Mouse (Mus musculus): ENCODE data around the gene Tmem106a. TPM values are rescaled to one million over a fixed set of nuclear protein-coding genes. Genes with fewer than 3 reads are reported as not detected.
A peak's percentile ranks its signal among the peaks of the same experiment; 100 is the strongest.

Gene Tmem106a
- 1.6 and 2.0 TPM in 2 replicates for polyA plus RNA-seq (2012; rRNA removed)

DNA sequence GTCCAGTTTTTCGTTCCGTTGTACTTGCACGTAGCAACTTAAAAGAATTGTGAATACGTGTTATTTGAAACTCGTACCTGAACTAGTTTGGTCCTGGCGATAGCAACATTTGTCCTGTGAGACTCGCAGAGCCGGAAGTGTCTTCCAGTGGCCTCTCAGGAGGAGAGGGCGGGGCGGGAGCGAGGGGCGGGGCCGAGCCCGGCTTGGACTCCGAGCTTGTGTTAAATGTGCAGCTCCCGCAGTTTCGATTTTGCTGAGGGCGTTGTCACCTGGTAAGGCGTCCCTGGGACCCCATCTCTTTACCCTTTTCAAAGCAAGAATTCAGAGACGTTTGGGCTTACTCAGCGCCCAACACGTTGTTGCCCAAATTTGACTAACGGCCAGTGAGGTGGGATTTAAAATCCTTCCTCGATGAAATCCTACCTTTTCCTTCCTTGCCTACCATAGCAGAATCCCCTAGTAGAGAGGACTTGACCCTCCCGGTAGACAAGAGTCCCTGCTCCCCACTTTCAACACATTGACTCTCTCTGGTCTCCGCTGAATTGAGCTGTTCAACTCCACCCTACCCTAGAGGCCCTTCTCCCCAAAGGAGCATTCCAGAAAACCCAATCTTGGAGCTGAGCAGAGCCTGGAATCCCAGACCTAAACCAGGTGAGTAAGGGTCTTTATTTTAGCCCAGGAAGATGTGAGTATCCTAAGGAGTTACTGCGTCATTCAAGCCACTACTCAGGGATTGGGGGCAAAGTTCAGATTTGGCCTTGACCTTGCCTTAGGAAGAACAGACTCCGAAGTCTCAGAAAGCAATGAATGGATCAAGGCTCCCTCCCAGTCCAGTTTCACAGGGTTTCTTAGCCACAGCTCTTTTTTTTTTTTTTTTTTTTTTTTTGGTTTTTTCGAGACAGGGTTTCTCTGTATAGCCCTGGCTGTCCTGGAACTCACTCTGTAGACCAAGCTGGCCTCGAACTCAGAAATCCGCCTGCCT is at the start of gene Tmem106a:
Tmem106a (plus strand) TSS at position 189 of the 982 bp plus-strand sequence.
- WGBS, result 26% methylated on average over 31 of the region's 31 CpGs
- H3K27ac ChIP-seq (ENCODE audit: insufficient read depth, low read length), result no peak within 1 kb of the TSS
- TF ChIP-seq POLR2A (IDR thresholded peaks at IDR 0.05; ENCODE audit: borderline replicate concordance, insufficient read depth, low read length) (no peak), CTCF (IDR thresholded peaks at IDR 0.05; ENCODE audit: borderline replicate concordance, insufficient read depth, low read depth, low read length) (no peak)
- DNase-seq, result no peak
- H3K4me3 ChIP-seq (replicated peaks; ENCODE audit: insufficient read depth, low read depth, low read length), result peak within 1 kb of the TSS; percentile 29
- H3K27me3 ChIP-seq (ENCODE audit: control insufficient read depth, insufficient read depth, low read length), result no peaks in the 10 kb centered on the region
- no peaks in the 10 kb centered on the region; the same call in 1 of the 2 replicates for H3K4me1 ChIP-seq (ENCODE audit: control insufficient read depth, insufficient read depth, low read length)

DNA sequence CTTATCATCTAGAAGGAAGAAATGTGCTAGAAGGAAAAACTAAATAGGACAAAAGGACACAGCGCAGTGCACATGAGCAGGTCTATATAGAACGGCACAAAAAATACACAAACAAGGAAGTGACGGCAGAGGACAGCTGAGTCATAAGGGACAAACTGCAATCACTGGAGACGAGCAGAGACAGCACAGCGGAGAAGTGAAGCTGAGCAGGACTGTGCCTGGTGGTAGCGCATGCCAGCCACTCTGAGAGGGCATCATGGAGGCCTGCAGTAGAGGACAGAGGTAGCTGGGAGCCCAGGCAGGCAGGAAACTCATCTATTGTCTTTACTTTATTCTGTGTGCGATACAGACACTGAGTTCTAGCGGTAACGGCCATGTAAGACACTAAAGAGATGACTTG is 38.5 kb upstream of the Tmem106a start:
- DNase-seq, result no peak
- H3K4me1 ChIP-seq (ENCODE audit: control insufficient read depth, insufficient read depth, low read length), result no peaks in the 10 kb centered on the region

DNA sequence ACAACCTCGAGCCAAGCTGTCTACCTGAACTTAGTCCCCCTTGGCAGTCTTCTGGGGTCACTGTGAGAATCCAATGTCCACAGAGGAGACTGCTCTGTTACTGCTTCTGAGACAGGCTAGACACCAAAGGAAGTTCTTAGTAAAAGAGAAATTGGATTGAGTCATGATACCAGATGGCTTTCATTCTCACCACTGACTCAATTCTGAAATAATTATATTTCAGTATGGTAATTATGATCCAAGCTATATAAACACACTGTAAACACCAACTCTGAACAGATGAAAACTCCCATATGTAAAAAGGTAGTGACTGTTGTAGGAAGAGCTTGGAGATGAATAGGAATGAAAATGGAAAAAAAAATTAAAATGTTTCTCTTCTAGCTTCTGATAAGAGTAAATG is 37.9 kb upstream of the Tmem106a start:
- DNase-seq, result no peak
- Histone ChIP-seq H3K4me1 (ENCODE audit: control insufficient read depth, insufficient read depth, low read length) (no peaks in the 10 kb centered on the region), H3K27me3 (ENCODE audit: control insufficient read depth, insufficient read depth, low read length) (no peaks in the 10 kb centered on the region), H3K27ac (ENCODE audit: insufficient read depth, low read length) (no peak overlapping the region), H3K4me3 (replicated peaks; ENCODE audit: insufficient read depth, low read depth, low read length) (no peak overlapping the region)
- 63% methylated on average over 1 of the region's 1 CpGs for WGBS
- TF ChIP-seq POLR2A (IDR thresholded peaks at IDR 0.05; ENCODE audit: borderline replicate concordance, insufficient read depth, low read length) (no peak), CTCF (IDR thresholded peaks at IDR 0.05; ENCODE audit: borderline replicate concordance, insufficient read depth, low read depth, low read length) (no peak)

More for the DNA sequence above, 38.5 kb upstream of the Tmem106a start:
- H3K27me3 ChIP-seq (ENCODE audit: control insufficient read depth, insufficient read depth, low read length), result no peaks in the 10 kb centered on the region
- no peak overlapping the region for H3K27ac ChIP-seq (ENCODE audit: insufficient read depth, low read length)
- 86% methylated on average over 9 of the region's 9 CpGs for WGBS
- H3K4me3 ChIP-seq (replicated peaks; ENCODE audit: insufficient read depth, low read depth, low read length), result no peak overlapping the region
- TF ChIP-seq CTCF (IDR thresholded peaks at IDR 0.05; ENCODE audit: borderline replicate concordance, insufficient read depth, low read depth, low read length), result no peak
- TF ChIP-seq POLR2A (IDR thresholded peaks at IDR 0.05; ENCODE audit: borderline replicate concordance, insufficient read depth, low read length), result no peak

DNA sequence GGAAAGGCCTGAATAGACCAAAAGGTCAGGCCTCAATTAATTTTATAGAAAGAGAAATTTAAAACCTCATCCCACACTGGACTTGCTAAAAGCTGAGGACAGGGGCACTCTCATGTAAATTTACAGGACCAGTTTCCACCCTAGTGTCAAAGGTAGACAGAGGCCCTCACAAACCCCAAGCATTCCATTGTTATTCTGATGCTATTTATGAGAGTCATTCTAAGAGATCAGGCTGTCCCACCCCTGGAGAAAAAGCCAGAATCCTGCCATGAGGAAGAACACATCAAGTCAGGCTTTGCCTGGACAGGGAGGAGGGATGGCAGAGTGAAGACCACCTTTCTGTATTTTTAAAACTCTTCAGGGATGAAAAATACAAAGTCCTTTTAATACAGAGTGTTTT is 33.5 kb upstream of the Tmem106a start:
- no peak for DNase-seq
- H3K27ac ChIP-seq (ENCODE audit: insufficient read depth, low read length), result no peak overlapping the region

DNA sequence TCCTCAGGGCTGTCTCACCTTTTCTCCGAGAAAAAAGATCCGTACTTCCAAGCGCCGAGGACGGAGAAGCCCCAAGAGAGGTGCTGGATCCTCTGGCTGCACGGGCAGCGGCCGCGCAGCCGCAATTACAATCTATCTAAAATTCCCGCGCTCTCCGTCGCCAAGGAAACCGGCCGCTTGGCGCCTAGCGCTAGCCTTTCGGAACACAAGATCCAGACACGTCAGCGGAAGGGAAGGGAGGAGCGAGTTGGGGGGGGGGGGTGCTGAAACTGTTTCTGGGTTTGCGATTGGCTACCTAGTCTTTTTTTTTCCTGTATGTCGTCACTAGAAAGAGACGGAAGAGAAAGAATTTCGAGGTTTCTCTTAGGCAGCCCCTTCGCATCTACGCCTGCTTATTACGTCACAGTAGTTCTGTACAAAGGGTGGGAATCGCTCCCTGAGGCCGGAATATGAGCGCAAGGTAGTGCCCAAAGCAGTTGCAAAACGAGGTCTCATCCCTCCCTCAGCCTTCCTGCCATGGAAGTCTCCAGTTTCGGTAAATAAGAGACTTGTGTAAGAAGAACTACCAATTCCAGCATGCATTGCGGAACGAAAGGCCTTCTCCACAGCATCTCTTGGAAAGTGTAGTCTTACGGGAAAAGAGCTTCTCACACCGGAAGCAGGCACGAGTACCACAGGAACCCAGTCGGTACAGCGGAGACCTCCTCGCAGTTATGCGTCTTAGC is 30.1 kb upstream of the Tmem106a start, which contains the start of the genes Brca1 and Nbr1:
Brca1 (minus strand) TSS at position 205 of the 725 bp plus-strand sequence.
Nbr1 (plus strand) TSS at position 399 of the 725 bp plus-strand sequence.
- no peak for TF ChIP-seq POLR2A (IDR thresholded peaks at IDR 0.05; ENCODE audit: borderline replicate concordance, insufficient read depth, low read length)
- no peak for TF ChIP-seq CTCF (IDR thresholded peaks at IDR 0.05; ENCODE audit: borderline replicate concordance, insufficient read depth, low read depth, low read length)
- Histone ChIP-seq H3K4me3 (replicated peaks; ENCODE audit: insufficient read depth, low read depth, low read length) (peak within 1 kb of the TSS; percentile 89), H3K4me1 (ENCODE audit: control insufficient read depth, insufficient read depth, low read length) (no peaks in the 10 kb centered on the region), H3K27ac (ENCODE audit: insufficient read depth, low read length) (peak within 1 kb of the TSS; percentile 93), H3K27me3 (ENCODE audit: control insufficient read depth, insufficient read depth, low read length) (no peaks in the 10 kb centered on the region)
- DNase-seq, result peak; percentile 93 to 97
- WGBS, result under 1% methylated on average over 43 of the region's 43 CpGs

More for the DNA sequence above, 33.5 kb upstream of the Tmem106a start:
- no peaks in the 10 kb centered on the region for H3K27me3 ChIP-seq (ENCODE audit: control insufficient read depth, insufficient read depth, low read length)
- H3K4me1 ChIP-seq (ENCODE audit: control insufficient read depth, insufficient read depth, low read length), result no peaks in the 10 kb centered on the region
- TF ChIP-seq POLR2A (IDR thresholded peaks at IDR 0.05; ENCODE audit: borderline replicate concordance, insufficient read depth, low read length) (no peak), CTCF (IDR thresholded peaks at IDR 0.05; ENCODE audit: borderline replicate concordance, insufficient read depth, low read depth, low read length) (no peak)
- no peak overlapping the region for H3K4me3 ChIP-seq (replicated peaks; ENCODE audit: insufficient read depth, low read depth, low read length)

DNA sequence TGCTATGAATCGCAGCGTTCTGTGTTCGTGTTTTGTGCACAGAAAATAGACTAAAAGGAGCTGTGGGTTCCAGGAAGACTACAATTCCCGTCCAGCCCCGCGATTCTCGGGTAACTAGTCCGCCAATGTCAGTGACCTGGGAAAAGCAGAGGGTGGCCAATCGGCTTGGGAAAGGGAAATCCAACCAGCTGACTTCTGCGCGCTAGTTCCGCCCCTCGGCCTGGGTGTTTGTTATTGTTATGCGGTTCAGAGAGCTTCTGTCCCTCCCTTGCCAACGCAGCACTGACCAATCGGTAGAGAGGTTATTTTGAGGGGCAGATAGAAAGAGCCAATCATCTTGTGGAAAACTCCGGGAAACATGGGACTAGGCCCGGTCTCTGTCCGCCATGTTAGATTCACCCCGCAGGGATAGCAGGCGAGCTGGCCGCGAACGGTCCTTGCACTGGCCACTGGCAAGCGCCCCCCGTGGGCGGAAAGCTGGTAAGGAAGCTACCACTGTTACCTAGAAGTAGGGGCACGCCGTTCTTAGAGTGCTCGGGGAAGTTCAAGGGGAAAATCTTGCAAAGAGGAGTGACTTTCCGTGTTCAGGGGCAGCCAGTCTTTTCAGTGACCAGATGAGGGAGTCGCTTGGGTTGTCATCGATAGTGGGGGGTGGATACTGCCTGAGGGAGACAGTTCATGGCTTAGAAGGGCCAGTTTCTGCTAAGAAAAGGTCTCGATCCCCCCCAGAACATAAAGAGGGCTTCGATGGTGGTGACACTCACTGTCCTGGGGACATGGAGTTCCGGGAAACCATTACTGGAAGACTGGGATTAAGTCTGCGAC is 29.4 kb upstream of the Tmem106a start:
- TF ChIP-seq CTCF (IDR thresholded peaks at IDR 0.05; ENCODE audit: borderline replicate concordance, insufficient read depth, low read depth, low read length) (no peak), POLR2A (IDR thresholded peaks at IDR 0.05; ENCODE audit: borderline replicate concordance, insufficient read depth, low read length) (peak; percentile 89)
- peak overlapping the region; percentile 89 for H3K4me3 ChIP-seq (replicated peaks; ENCODE audit: insufficient read depth, low read depth, low read length)
- WGBS, result under 1% methylated on average over 37 of the region's 37 CpGs
- H3K4me1 ChIP-seq (ENCODE audit: control insufficient read depth, insufficient read depth, low read length), result no peaks in the 10 kb centered on the region
- peak; percentile 98 to 100 for DNase-seq
- H3K27ac ChIP-seq (ENCODE audit: insufficient read depth, low read length), result peak overlapping the region; percentile 93
- no peaks in the 10 kb centered on the region for H3K27me3 ChIP-seq (ENCODE audit: control insufficient read depth, insufficient read depth, low read length)

Data from cerebellum, adult 2 months (tissue).